Mouse (Mus musculus) erythroid progenitor cell, adult 5-6 weeks (primary cell): ENCODE data around the gene Rimkla. TPM values are rescaled to one million over a fixed set of nuclear protein-coding genes. Genes with fewer than 3 reads are reported as not detected.

ENCODE experiments used
- ATAC-seq: replicated peaks from 2 replicates; pipeline ENCODE4 v1.8.0; 2016; ENCODE audit warnings: moderate number of reproducible peaks, mild to moderate bottlenecking, moderate TSS enrichment, inconsistent platforms; ENCODE audit not compliant: poor library complexity, low FRiP score, severe bottlenecking
- total RNA-seq, 2 experiments: library from RNA; stranded (forward) in 1 of 2; stranded (reverse) in 1 of 2; fragments of 150-400 nt in 1 of 2; fragments of 186-747, 209-891 nt in 1 of 2; gene quantifications; 2 replicates each; pipeline versions ENCODE4 v1.2.3 to v1.2.4; 2015 to 2017; ENCODE audit warnings: low replicate concordance in 2 of 2

Gene Rimkla
- total RNA-seq, 2 experiments from 2014 or later = not detected

GRCm38 (mm10) chr4:119422294-119422964, 70.0 kb downstream of the Rimkla start, which contains the start of the genes Ppcs and Zmynd12:
TSS of gene Ppcs (minus strand) at chr4:119422420.
TSS of gene Zmynd12 (plus strand) at chr4:119422814.
- ATAC-seq = peak; percentile 72

- peak; percentile 5; the same call in 1 of the 2 replicates for ATAC-seq
Observed at GRCm38 (mm10) chr4:119421921-119422293, 70.5 kb downstream of the Rimkla start.

- ATAC-seq = no peak
Observed at GRCm38 (mm10) chr4:119421191-119421590, 71.2 kb downstream of the Rimkla start.

- ATAC-seq = peak; percentile 47
Observed at GRCm38 (mm10) chr4:119417894-119418293, 74.5 kb downstream of the Rimkla start.

- no peak for ATAC-seq
Observed at GRCm38 (mm10) chr4:119417270-119417669, 75.2 kb downstream of the Rimkla start.

Other genes with a start within 250 kb of the Rimkla start
- not detected in 2 replicates for gene Cldn19, start 237.2 kb downstream of the Rimkla start, total RNA-seq (2015; ENCODE audit: low replicate concordance)
- not detected in 2 replicates for gene Cldn19, start 237.2 kb downstream of the Rimkla start, total RNA-seq (2017; ENCODE audit: low replicate concordance)
- 250 and 267 TPM in 2 replicates for gene Ybx1, start 198.0 kb downstream of the Rimkla start, total RNA-seq (2015; ENCODE audit: low replicate concordance)
- 172 and 193 TPM in 2 replicates for gene Ybx1, start 198.0 kb downstream of the Rimkla start, total RNA-seq (2017; ENCODE audit: low replicate concordance)
- gene Ppih, start 172.1 kb downstream of the Rimkla start, total RNA-seq (2015; ENCODE audit: low replicate concordance) = 59.5 and 78.9 TPM in 2 replicates
- 19.3 and 43.4 TPM in 2 replicates for gene Ppih, start 172.1 kb downstream of the Rimkla start, total RNA-seq (2017; ENCODE audit: low replicate concordance)
- gene Ccdc30, start 77.1 kb downstream of the Rimkla start, total RNA-seq (2015; ENCODE audit: low replicate concordance) = not detected in 2 replicates
- not detected in 2 replicates for gene Ccdc30, start 77.1 kb downstream of the Rimkla start, total RNA-seq (2017; ENCODE audit: low replicate concordance)
- 10.9 and 23.4 TPM in 2 replicates for gene Ppcs, start 70.2 kb downstream of the Rimkla start, total RNA-seq (2015; ENCODE audit: low replicate concordance)
- 5.3 and 17.2 TPM in 2 replicates for gene Ppcs, start 70.2 kb downstream of the Rimkla start, total RNA-seq (2017; ENCODE audit: low replicate concordance)
- gene Zmynd12, start 69.8 kb downstream of the Rimkla start, total RNA-seq (2015; ENCODE audit: low replicate concordance) = 3.4 TPM in 1 of 2 replicates, not detected in the other
- not detected in 2 replicates for gene Zmynd12, start 69.8 kb downstream of the Rimkla start, total RNA-seq (2017; ENCODE audit: low replicate concordance)
- gene Foxj3, start 44.4 kb upstream of the Rimkla start, total RNA-seq (2015; ENCODE audit: low replicate concordance) = 13.7 and 17.2 TPM in 2 replicates
- gene Foxj3, start 44.4 kb upstream of the Rimkla start, total RNA-seq (2017; ENCODE audit: low replicate concordance) = 10.1 and 10.3 TPM in 2 replicates
- not detected in 2 replicates for gene Frg2f1, start 46.9 kb upstream of the Rimkla start, total RNA-seq (2015; ENCODE audit: low replicate concordance)
- 1.2 TPM in 1 of 2 replicates, not detected in the other for gene Frg2f1, start 46.9 kb upstream of the Rimkla start, total RNA-seq (2017; ENCODE audit: low replicate concordance)
- not detected in 2 replicates for gene Guca2a, start 145.1 kb upstream of the Rimkla start, total RNA-seq (2015; ENCODE audit: low replicate concordance)
- not detected in 2 replicates for gene Guca2a, start 145.1 kb upstream of the Rimkla start, total RNA-seq (2017; ENCODE audit: low replicate concordance)
- not detected in 2 replicates for gene Guca2b, start 166.3 kb upstream of the Rimkla start, total RNA-seq (2015; ENCODE audit: low replicate concordance)
- gene Guca2b, start 166.3 kb upstream of the Rimkla start, total RNA-seq (2017; ENCODE audit: low replicate concordance) = not detected in 2 replicates
- 2.1 and 2.2 TPM in 2 replicates for gene Hivep3, start 241.2 kb upstream of the Rimkla start, total RNA-seq (2015; ENCODE audit: low replicate concordance)
- 0.15 TPM in 1 of 2 replicates, not detected in the other for gene Hivep3, start 241.2 kb upstream of the Rimkla start, total RNA-seq (2017; ENCODE audit: low replicate concordance)